Mouse (Mus musculus): Measurements from ENCODE around the gene Vmn1r73. TPM values are rescaled to one million over a fixed set of nuclear protein-coding genes. Genes with fewer than 3 reads are reported as not detected.

The Vmn1r73 gene
- not detected in 2 replicates for polyA plus RNA-seq (2015; fragmentation: Nextera tagmentation; extraction: Ambion mirVana)

DNA sequence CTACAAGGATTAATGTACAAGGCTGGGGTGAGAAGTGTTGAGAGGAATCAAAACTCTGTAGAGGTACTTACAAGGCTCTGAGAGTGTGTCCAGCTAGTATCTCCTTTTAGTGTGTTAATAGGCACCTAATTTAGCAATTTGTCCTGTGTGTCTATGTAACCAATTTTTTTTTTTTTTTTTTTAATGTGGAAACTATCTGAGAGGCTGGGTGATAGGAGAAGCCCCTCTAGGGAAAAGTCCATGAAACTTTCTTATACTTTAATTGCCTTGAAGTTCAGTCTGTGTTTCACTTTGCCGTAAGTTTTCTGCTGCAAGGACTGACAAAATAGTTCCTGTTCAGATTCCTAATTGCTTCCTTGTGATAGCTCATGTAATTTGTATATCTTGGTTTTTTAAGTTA is at the start of gene Vmn1r73:
Gene Vmn1r73 (plus strand): TSS at position 301 of the 400 bp plus-strand sequence.
- Histone ChIP-seq H3K27ac (no peak within 1 kb of the TSS), H3K4me1 (replicated peaks) (no peaks in the 10 kb centered on the region), H3K9ac (no peak within 1 kb of the TSS), H3K9me3 (replicated peaks) (no peaks in the 10 kb centered on the region; the same call in 1 of the 2 replicates), H3K4me3 (no peak within 1 kb of the TSS), H3K36me3 (no peaks in the 10 kb centered on the region), H3K27me3 (no peaks in the 10 kb centered on the region), H3K4me2 (no peak within 1 kb of the TSS)
- no peak for ATAC-seq (replicated peaks; ENCODE audit: insufficient number of reproducible peaks, insufficient read depth, low FRiP score, low read depth)
- 76% methylated on average over 1 of the region's 1 CpGs for WGBS

Other genes starting within 250 kb of the Vmn1r73 start
- not detected in 2 replicates for gene Zscan4-ps2, start 216.0 kb upstream of the Vmn1r73 start, polyA plus RNA-seq (2015; fragmentation: Nextera tagmentation; extraction: Ambion mirVana)
- not detected in 2 replicates for gene Zscan4-ps3, start 121.0 kb upstream of the Vmn1r73 start, polyA plus RNA-seq (2015; fragmentation: Nextera tagmentation; extraction: Ambion mirVana)
- gene Vmn1r72, start 50.1 kb upstream of the Vmn1r73 start, polyA plus RNA-seq (2015; fragmentation: Nextera tagmentation; extraction: Ambion mirVana) = not detected in 2 replicates
- gene Vmn1r74, start 103.7 kb downstream of the Vmn1r73 start, polyA plus RNA-seq (2015; fragmentation: Nextera tagmentation; extraction: Ambion mirVana) = not detected in 2 replicates
- not detected in 2 replicates for gene Vmn1r75, start 144.4 kb downstream of the Vmn1r73 start, polyA plus RNA-seq (2015; fragmentation: Nextera tagmentation; extraction: Ambion mirVana)
- not detected in 2 replicates for gene Vmn1r76, start 207.9 kb downstream of the Vmn1r73 start, polyA plus RNA-seq (2015; fragmentation: Nextera tagmentation; extraction: Ambion mirVana)